Mouse (Mus musculus): ENCODE measurements at regions not wholly inside any gene's neighbourhood (a gene's known extent, or its start where the extent isn't known, plus 50 kb on each side); places are given as distances from the start of the nearest gene placed in this dataset.

GRCm38 (mm10) chr7:123059718-123060337 lies 63.9 kb upstream of the Tnrc6a start:
- DNase-seq = no peak
- intact Hi-C loops (cut with DNase I; ENCODE audit: low total_unique reads) = no loop called here

GRCm38 (mm10) chr7:123063264-123064011 lies 60.2 kb upstream of the Tnrc6a start:
- intact Hi-C loops (cut with DNase I; ENCODE audit: low total_unique reads) = no loop called here
- peak; percentile 11 for DNase-seq

GRCm38 (mm10) chr7:123065951-123066351 lies 57.7 kb upstream of the Tnrc6a start:
- peak; percentile 17 for DNase-seq

DNA sequence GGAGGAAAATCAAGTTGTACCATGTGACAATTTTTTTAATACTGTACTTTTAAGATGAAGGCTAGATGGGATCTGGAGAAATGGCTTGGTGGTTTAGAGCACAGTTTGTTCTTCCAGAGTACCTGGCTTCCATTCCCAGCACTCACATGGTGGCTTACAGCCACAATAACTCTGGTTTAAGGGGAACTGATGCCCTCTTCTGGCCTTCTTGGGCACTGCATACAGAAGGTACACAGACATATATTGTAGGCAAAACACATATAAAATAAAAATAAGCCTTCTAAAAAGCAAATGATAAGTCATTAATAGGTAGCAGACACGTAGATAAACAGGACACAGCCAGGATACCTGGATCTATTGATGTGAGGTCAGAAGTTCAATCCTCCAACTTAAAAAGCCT lies 56.3 kb upstream of the Tnrc6a start:
- intact Hi-C loops (cut with DNase I; ENCODE audit: low total_unique reads) = no loop called here
- DNase-seq = no peak

More at GRCm38 (mm10) chr7:123065951-123066351, 57.7 kb upstream of the Tnrc6a start:
- intact Hi-C loops (cut with DNase I; ENCODE audit: low total_unique reads) = no loop called here

DNA sequence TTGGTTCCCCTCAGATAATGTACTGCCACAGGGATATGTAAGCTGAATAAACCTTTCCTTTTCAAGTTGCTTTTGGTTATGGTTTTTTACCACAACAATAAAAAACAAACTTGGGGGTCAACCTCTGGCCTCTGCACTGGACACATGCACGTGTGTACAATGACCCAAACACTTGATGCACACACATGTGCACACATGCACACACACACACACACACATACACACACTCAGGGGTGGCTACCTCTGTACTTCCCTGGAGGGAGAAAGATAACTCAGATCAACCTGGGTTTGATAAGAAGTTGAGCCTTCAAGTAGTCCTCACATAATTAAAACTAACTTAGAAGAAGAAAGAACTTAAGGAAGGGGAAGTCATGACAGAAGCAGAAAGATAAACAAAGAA lies 55.4 kb upstream of the Tnrc6a start:
- intact Hi-C loops (cut with DNase I; ENCODE audit: low total_unique reads) = no loop called here
- DNase-seq = no peak

DNA sequence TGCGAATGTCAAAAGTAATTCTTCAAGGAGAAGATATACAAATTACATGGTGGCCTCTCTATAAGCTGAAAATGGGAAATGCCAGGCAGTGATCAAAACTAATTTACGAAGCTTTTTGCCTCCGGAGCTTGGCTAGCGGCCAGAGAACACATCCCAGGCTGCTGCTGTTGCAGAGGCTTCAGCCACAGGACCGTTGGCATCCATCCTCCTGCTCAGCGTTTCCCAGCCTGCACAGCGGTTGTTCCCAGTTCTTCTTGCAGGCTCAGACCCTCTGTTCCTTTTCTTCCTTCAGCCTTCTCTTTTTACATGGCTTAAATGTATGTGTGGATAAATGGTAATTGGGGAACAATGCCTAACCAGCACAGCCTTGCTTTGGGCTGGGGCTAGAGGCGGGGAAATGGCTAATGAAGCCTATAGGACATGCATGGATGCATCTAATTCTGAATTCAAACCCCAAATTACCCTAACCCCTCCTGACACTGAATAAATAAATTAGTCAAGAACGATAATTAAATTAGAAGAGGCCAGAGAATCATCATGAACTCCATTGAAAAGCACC lies 54.9 kb upstream of the Tnrc6a start:
- intact Hi-C loops (cut with DNase I; ENCODE audit: low total_unique reads) = no loop called here
- DNase-seq = peak; percentile 20

DNA sequence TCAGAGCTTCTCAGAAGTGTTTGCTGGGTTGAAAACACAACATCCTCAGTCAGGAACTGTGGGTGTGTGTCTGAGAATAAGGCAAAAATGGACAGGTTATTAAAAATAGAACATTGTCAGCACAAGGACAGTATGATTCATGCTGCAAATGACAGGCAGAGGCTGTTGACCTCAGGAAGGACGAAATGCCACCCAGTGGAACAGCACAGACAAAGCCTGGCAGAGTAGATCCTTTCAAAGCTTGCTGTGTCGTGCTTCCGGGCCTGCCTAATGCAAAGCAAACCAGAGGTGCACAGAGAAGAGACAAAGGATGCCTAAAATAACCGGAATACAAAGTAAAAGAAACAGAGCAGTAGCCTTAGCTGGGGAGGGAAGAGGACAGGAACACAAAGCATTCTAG lies 54.4 kb upstream of the Tnrc6a start:
- intact Hi-C loops (cut with DNase I; ENCODE audit: low total_unique reads) = no loop called here
- DNase-seq = no peak

GRCm38 (mm10) chr7:123070861-123071260 lies 52.8 kb upstream of the Tnrc6a start:
- intact Hi-C loops (cut with DNase I; ENCODE audit: low total_unique reads) = no loop called here
- DNase-seq = no peak
